Mouse (Mus musculus) lung, embryonic 14.5 days (tissue): ENCODE data around the gene Atp1a3. TPM values are rescaled to one million over a fixed set of nuclear protein-coding genes. Genes with fewer than 3 reads are reported as not detected.

Experiments used
- ATAC-seq: fragments of 200-750 bp; cut with Nextera tagmentation; 2 replicates; pipeline ENCODE4 v1.8.0; 2017; ENCODE audit warnings: mild to moderate bottlenecking, moderate TSS enrichment, moderate library complexity; ENCODE audit not compliant: insufficient read depth
- DNase-seq: peaks from one replicate; pipeline ENCODE4 v3.0.0-alpha.2; 2015
- H3K27ac ChIP-seq: fragments of 300-500 bp; sonication (generic); 2 replicates; pipeline ENCODE4 v1.5.1; 2014; ENCODE audit warnings: low read depth, mild to moderate bottlenecking, moderate library complexity
- H3K27me3 ChIP-seq: fragments of 300-500 bp; sonication (generic); 2 replicates; pipeline ENCODE4 v1.6.1; 2014; ENCODE audit warnings: low read length, control low read depth; ENCODE audit not compliant: insufficient read depth
- H3K36me3 ChIP-seq: fragments of 300-500 bp; sonication (generic); 2 replicates; pipeline ENCODE4 v1.6.1; 2014; ENCODE audit warnings: control low read depth; ENCODE audit not compliant: insufficient read depth
- H3K4me1 ChIP-seq: fragments of 300-500 bp; sonication (generic); 2 replicates; pipeline ENCODE4 v1.6.1; 2014; ENCODE audit warnings: antibody characterized with exemption, control low read depth; ENCODE audit not compliant: insufficient read depth
- H3K4me2 ChIP-seq: fragments of 300-500 bp; sonication (generic); 2 replicates; pipeline ENCODE4 v1.6.1; 2014; ENCODE audit warnings: mild to moderate bottlenecking
- H3K4me3 ChIP-seq: fragments of 300-500 bp; sonication (generic); 2 replicates; pipeline ENCODE4 v1.5.1; 2014; ENCODE audit warnings: low read depth, low read length
- H3K9ac ChIP-seq: fragments of 300-500 bp; sonication (generic); 2 replicates; pipeline ENCODE4 v1.6.1; 2014
- H3K9me3 ChIP-seq: fragments of 300-500 bp; sonication (generic); 2 replicates; pipeline ENCODE4 v1.6.1; 2016; ENCODE audit warnings: low read depth, low read length, control low read depth
- CTCF ChIP-seq: IDR thresholded peaks from 2 replicates; pipeline ENCODE4 v1.5.1; 2016; ENCODE audit warnings: antibody characterized with exemption, low read depth
- WGBS: fragments of 180-500 bp; shearing (Covaris S2); extraction: QIAGEN DNeasy Blood & Tissue Kit; methylation state at CpG from one replicate; pipeline ENCODE4 v1.1.7; 2014; 5-methylcytosine and 5-hydroxymethylcytosine counted together
- polyA plus RNA-seq: library from polyadenylated mRNA; unstranded; fragments of >200 nt; fragmentation: Nextera tagmentation; extraction: Ambion mirVana; gene quantifications from 2 replicates; pipeline ENCODE4 v1.2.1, GENCODE M21; 2014

The Atp1a3 gene
- polyA plus RNA-seq, 1 experiment from 2014 or later = 0.74 TPM

GRCm38 (mm10) chr7:24971261-24971971 lies 34.3 kb downstream of the Atp1a3 start:
- TF ChIP-seq CTCF = peak; percentile 79
- Histone ChIP-seq H3K9ac (peak overlapping the region; percentile 75), H3K4me1 (0 out of 2 replicates have a peak, but pooled peaks cover 3% of the 10 kb centered on the region), H3K9me3 (no peaks in the 10 kb centered on the region), H3K27ac (no peak overlapping the region; the same call in 1 of the 2 replicates), H3K36me3 (peaks cover 11% of the 10 kb centered on the region; the same call in 1 of the 2 replicates), H3K27me3 (no peaks in the 10 kb centered on the region), H3K4me2 (peak overlapping the region; percentile 81), H3K4me3 (peak overlapping the region; percentile 77)
- DNase-seq (peak; percentile 71), ATAC-seq (no peak; the same call in 1 of the 2 replicates)
- WGBS = 9% methylated on average over 19 of the region's 19 CpGs

- Histone ChIP-seq H3K4me2 (no peak overlapping the region), H3K36me3 (peaks cover 11% of the 10 kb centered on the region; the same call in 1 of the 2 replicates), H3K9ac (no peak overlapping the region), H3K4me3 (no peak overlapping the region), H3K9me3 (no peaks in the 10 kb centered on the region), H3K27me3 (no peaks in the 10 kb centered on the region), H3K27ac (no peak overlapping the region), H3K4me1 (0 out of 2 replicates have a peak, but pooled peaks cover 3% of the 10 kb centered on the region)
- TF ChIP-seq CTCF = no peak
- no peak for DNase-seq
- ATAC-seq = no peak
- 93% methylated on average over 3 of the region's 3 CpGs for WGBS
Measured at GRCm38 (mm10) chr7:24970341-24970740, 35.4 kb downstream of the Atp1a3 start.

GRCm38 (mm10) chr7:24969805-24970204 lies 36.0 kb downstream of the Atp1a3 start:
- Histone ChIP-seq H3K9ac (no peak overlapping the region), H3K4me1 (0 out of 2 replicates have a peak, but pooled peaks cover 3% of the 10 kb centered on the region), H3K36me3 (peaks cover 11% of the 10 kb centered on the region; the same call in 1 of the 2 replicates), H3K27ac (no peak overlapping the region), H3K27me3 (no peaks in the 10 kb centered on the region), H3K4me2 (no peak overlapping the region), H3K9me3 (no peaks in the 10 kb centered on the region), H3K4me3 (no peak overlapping the region)
- no peak for TF ChIP-seq CTCF
- WGBS = 72% methylated on average over 12 of the region's 12 CpGs
- DNase-seq = no peak
- ATAC-seq = no peak

GRCm38 (mm10) chr7:24968463-24968862 lies 37.3 kb downstream of the Atp1a3 start:
- H3K9ac ChIP-seq = no peak overlapping the region
- no peaks in the 10 kb centered on the region for H3K27me3 ChIP-seq
- ATAC-seq (no peak), DNase-seq (no peak)
- no peak overlapping the region for H3K4me2 ChIP-seq
- peaks cover 11% of the 10 kb centered on the region; the same call in 1 of the 2 replicates for H3K36me3 ChIP-seq
- TF ChIP-seq CTCF = no peak
- 71% methylated on average over 6 of the region's 6 CpGs for WGBS
- no peaks in the 10 kb centered on the region for H3K9me3 ChIP-seq
- 0 out of 2 replicates have a peak, but pooled peaks cover 3% of the 10 kb centered on the region for H3K4me1 ChIP-seq
- H3K27ac ChIP-seq = no peak overlapping the region
- H3K4me3 ChIP-seq = no peak overlapping the region

GRCm38 (mm10) chr7:24967966-24968365 lies 37.8 kb downstream of the Atp1a3 start:
- Histone ChIP-seq H3K4me3 (no peak overlapping the region), H3K27ac (no peak overlapping the region), H3K9ac (no peak overlapping the region), H3K27me3 (no peaks in the 10 kb centered on the region), H3K9me3 (no peaks in the 10 kb centered on the region), H3K36me3 (peaks cover 11% of the 10 kb centered on the region; the same call in 1 of the 2 replicates), H3K4me2 (no peak overlapping the region), H3K4me1 (0 out of 2 replicates have a peak, but pooled peaks cover 3% of the 10 kb centered on the region)
- DNase-seq = no peak
- 80% methylated on average over 8 of the region's 8 CpGs for WGBS
- ATAC-seq = no peak
- no peak for TF ChIP-seq CTCF

GRCm38 (mm10) chr7:24964897-24965535 lies 40.7 kb downstream of the Atp1a3 start:
- Histone ChIP-seq H3K4me1 (no peaks in the 10 kb centered on the region), H3K4me3 (no peak overlapping the region), H3K9ac (no peak overlapping the region), H3K4me2 (no peak overlapping the region), H3K27ac (no peak overlapping the region), H3K27me3 (no peaks in the 10 kb centered on the region), H3K36me3 (peaks cover 9% of the 10 kb centered on the region; the same call in 1 of the 2 replicates), H3K9me3 (no peaks in the 10 kb centered on the region)
- DNase-seq (peak; percentile 89), ATAC-seq (no peak)
- TF ChIP-seq CTCF = peak; percentile 79
- WGBS = 12% methylated on average over 5 of the region's 5 CpGs

GRCm38 (mm10) chr7:24964288-24964687 lies 41.5 kb downstream of the Atp1a3 start:
- no peaks in the 10 kb centered on the region for H3K4me1 ChIP-seq
- no peaks in the 10 kb centered on the region for H3K27me3 ChIP-seq
- DNase-seq (no peak), ATAC-seq (no peak)
- no peak overlapping the region for H3K9ac ChIP-seq
- peaks cover 1% of the 10 kb centered on the region; the same call in 1 of the 2 replicates for H3K36me3 ChIP-seq
- H3K27ac ChIP-seq = no peak overlapping the region
- H3K4me3 ChIP-seq = no peak overlapping the region
- H3K9me3 ChIP-seq = no peaks in the 10 kb centered on the region
- 70% methylated on average over 2 of the region's 2 CpGs for WGBS
- H3K4me2 ChIP-seq = no peak overlapping the region
- TF ChIP-seq CTCF = no peak
